Mouse (Mus musculus): ENCODE measurements around the gene Lats2.

The Lats2 gene

DNA sequence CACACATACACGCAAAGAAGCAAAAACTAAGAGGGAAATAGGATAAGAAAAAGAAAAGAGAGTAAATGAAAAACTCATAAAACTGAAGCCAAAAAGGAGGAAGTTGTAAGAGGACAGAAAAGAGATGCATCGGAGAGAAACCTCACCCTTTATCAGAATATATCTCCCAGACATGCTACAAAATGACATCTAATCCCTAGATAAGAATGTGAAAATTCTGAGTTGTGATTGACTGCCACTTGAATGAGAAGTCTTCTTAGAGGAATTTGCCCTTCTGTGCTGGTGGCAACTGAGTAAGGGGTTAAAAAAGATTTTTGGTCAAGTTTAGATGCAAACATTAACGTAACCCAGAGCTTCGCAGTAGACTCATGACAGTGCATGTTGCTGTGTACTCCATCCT is 112.0 kb downstream of the Lats2 start:
- no peak for DNase-seq (ENCODE audit: extremely low read depth, insufficient read length, low spot score)
